Mouse (Mus musculus) liver, adult 2 months (tissue): ENCODE data around the gene Inava.

Experiments
- CTCF ChIP-seq: fragments of 200-500 bp; IDR thresholded peaks from 2 replicates; pipeline ENCODE4 v1.5.1; 2011; ENCODE audit warnings: low read depth, low read length, control low read depth
- POLR2A ChIP-seq: fragments of 200-500 bp; IDR thresholded peaks from 2 replicates; pipeline ENCODE4 v1.6.1; 2011; ENCODE audit warnings: low read length, control low read depth; ENCODE audit not compliant: insufficient read depth; ENCODE audit errors: extremely low read depth

GRCm38 (mm10) chr1:136227870-136228269, 6.2 kb downstream of the Inava start:
- TF ChIP-seq CTCF (no peak), POLR2A (no peak)
